Mouse (Mus musculus) hindbrain, postnatal 0 days (tissue): ENCODE measurements around the gene Rfc2. TPM values are rescaled to one million over a fixed set of nuclear protein-coding genes. Genes with fewer than 3 reads are reported as not detected.

Experiments
- ATAC-seq: fragments of 200-750 bp; cut with Nextera tagmentation; 2 replicates; pipeline ENCODE4 v1.8.0; 2017; ENCODE audit warnings: mild to moderate bottlenecking, moderate TSS enrichment, moderate library complexity
- DNase-seq: peaks from one replicate; pipeline ENCODE4 v3.0.0-alpha.2; 2015; ENCODE audit warnings: low spot score
- H3K27ac ChIP-seq: fragments of 300-500 bp; sonication (generic); 2 replicates; pipeline ENCODE4 v1.5.1; 2014; ENCODE audit warnings: mild to moderate bottlenecking
- H3K27me3 ChIP-seq: fragments of 300-500 bp; sonication (generic); 2 replicates; pipeline ENCODE4 v1.6.1; 2014; ENCODE audit warnings: low read length, mixed read lengths; ENCODE audit not compliant: insufficient read depth
- H3K36me3 ChIP-seq: fragments of 300-500 bp; sonication (generic); 2 replicates; pipeline ENCODE4 v1.6.1; 2014; ENCODE audit warnings: low read length, mixed read lengths; ENCODE audit not compliant: insufficient read depth
- H3K4me1 ChIP-seq: fragments of 300-500 bp; sonication (generic); 2 replicates; pipeline ENCODE4 v1.6.1; 2014; ENCODE audit warnings: antibody characterized with exemption, low read length, mixed read lengths; ENCODE audit not compliant: insufficient read depth
- H3K4me2 ChIP-seq: fragments of 300-500 bp; sonication (generic); 2 replicates; pipeline ENCODE4 v1.6.1; 2014; ENCODE audit warnings: low read depth, mild to moderate bottlenecking, low read length, moderate library complexity, mixed read lengths
- H3K4me3 ChIP-seq: fragments of 300-500 bp; sonication (generic); 2 replicates; pipeline ENCODE4 v1.5.1; 2014; ENCODE audit warnings: low read length
- H3K9ac ChIP-seq: fragments of 300-500 bp; sonication (generic); replicated peaks from 2 replicates; pipeline ENCODE4 v1.6.1; 2014; ENCODE audit warnings: mild to moderate bottlenecking, low read length, moderate library complexity, mixed read lengths
- H3K9me3 ChIP-seq: fragments of 300-500 bp; sonication (generic); 2 replicates; pipeline ENCODE4 v1.6.1; 2016; ENCODE audit warnings: low read length, mixed read lengths
- CTCF ChIP-seq: IDR thresholded peaks from 2 replicates; pipeline ENCODE4 v1.5.1; 2016; ENCODE audit warnings: antibody characterized with exemption, control low read depth, low read depth
- WGBS: fragments of 180-500 bp; shearing (Covaris S2); extraction: QIAGEN DNeasy Blood & Tissue Kit; methylation state at CpG from one replicate; pipeline ENCODE4 v1.1.7; 2014; 5-methylcytosine and 5-hydroxymethylcytosine counted together
- polyA plus RNA-seq: library from polyadenylated mRNA; unstranded; fragments of >200 nt; fragmentation: Nextera tagmentation; extraction: Ambion mirVana; gene quantifications from 2 replicates; pipeline ENCODE4 v1.2.1, GENCODE M21; 2015
- total RNA-seq: library from RNA; depleted of rRNA; stranded (reverse); fragments of >200 nt; gene quantifications from 2 replicates; pipeline ENCODE4 v1.2.3, GENCODE M21; 2014

Gene Rfc2
- total and polyA plus RNA-seq, 2 experiments from 2014 or later, result 76.3 to 164 TPM

DNA sequence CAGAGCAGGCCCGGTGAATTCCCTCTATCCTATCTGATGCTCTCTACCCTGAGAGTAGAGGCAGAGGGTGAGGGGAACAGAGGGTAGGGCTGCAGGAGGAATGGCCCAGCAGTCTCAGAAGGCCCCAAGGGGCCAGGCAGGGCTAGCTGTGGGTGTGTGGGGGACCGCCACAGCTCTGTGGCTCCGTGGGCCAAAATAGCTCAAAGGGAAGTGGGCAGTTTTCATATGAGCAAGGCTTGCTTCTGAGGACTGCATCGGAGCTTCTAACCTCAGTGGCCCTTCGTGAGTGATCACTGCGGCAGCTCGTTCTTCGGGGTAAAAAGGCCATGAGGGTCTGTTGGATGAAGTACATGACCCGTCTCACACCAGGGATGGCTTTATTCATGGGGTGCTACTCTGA, 32.6 kb downstream of the Rfc2 start:
- ATAC-seq (no peak), DNase-seq (no peak)
- no peaks in the 10 kb centered on the region for H3K27me3 ChIP-seq
- H3K9me3 ChIP-seq, result no peaks in the 10 kb centered on the region
- no peak for TF ChIP-seq CTCF
- H3K9ac ChIP-seq, result no peak overlapping the region
- H3K27ac ChIP-seq, result no peak overlapping the region
- H3K4me3 ChIP-seq, result no peak overlapping the region
- H3K36me3 ChIP-seq, result peaks cover 2% of the 10 kb centered on the region
- WGBS, result 87% methylated on average over 9 of the region's 9 CpGs
- H3K4me1 ChIP-seq, result no peaks in the 10 kb centered on the region
- no peak overlapping the region for H3K4me2 ChIP-seq

DNA sequence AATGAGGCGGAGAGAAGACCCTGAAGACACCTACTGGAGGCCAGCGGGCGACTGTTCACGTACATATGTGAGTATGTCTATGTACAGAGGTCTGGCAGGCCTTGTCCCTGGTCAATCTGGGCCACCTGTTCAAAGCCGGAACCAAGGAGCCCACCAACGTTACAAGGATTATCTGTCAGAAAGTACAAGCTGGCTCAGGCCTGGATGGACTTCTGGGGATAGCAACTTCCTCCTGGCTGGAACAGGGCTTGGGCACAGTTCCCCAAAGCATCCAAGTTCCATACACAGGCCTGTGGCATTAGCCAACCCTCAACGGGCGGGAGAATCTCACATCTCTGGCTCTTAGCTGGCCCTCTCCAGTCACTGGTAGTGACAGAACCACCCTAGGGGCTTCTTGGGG, 33.1 kb downstream of the Rfc2 start:
- Histone ChIP-seq H3K4me3 (no peak overlapping the region), H3K27me3 (no peaks in the 10 kb centered on the region), H3K4me1 (no peaks in the 10 kb centered on the region), H3K9ac (no peak overlapping the region), H3K4me2 (no peak overlapping the region), H3K9me3 (no peaks in the 10 kb centered on the region), H3K27ac (no peak overlapping the region), H3K36me3 (peaks cover 7% of the 10 kb centered on the region)
- TF ChIP-seq CTCF, result no peak
- DNase-seq, result no peak
- WGBS, result 93% methylated on average over 8 of the region's 8 CpGs
- ATAC-seq, result no peak

GRCm38 (mm10) chr5:134614802-134615201, 33.6 kb downstream of the Rfc2 start, which contains the start of gene Lat2:
Lat2 (minus strand) TSS chr5:134615025.
- H3K4me3 ChIP-seq, result no peak within 1 kb of the TSS
- H3K4me2 ChIP-seq, result no peak within 1 kb of the TSS
- no peak for TF ChIP-seq CTCF
- H3K9ac ChIP-seq, result no peak within 1 kb of the TSS
- no peak within 1 kb of the TSS for H3K27ac ChIP-seq
- ATAC-seq (no peak), DNase-seq (no peak)
- H3K36me3 ChIP-seq, result peaks cover 12% of the 10 kb centered on the region
- WGBS, result 86% methylated on average over 7 of the region's 7 CpGs
- H3K4me1 ChIP-seq, result no peaks in the 10 kb centered on the region
- no peaks in the 10 kb centered on the region for H3K27me3 ChIP-seq
- no peaks in the 10 kb centered on the region for H3K9me3 ChIP-seq

GRCm38 (mm10) chr5:134615380-134615779, 34.2 kb downstream of the Rfc2 start:
- no peak for TF ChIP-seq CTCF
- ATAC-seq (no peak), DNase-seq (no peak)
- Histone ChIP-seq H3K9me3 (no peaks in the 10 kb centered on the region), H3K4me3 (no peak overlapping the region), H3K27me3 (no peaks in the 10 kb centered on the region), H3K4me2 (no peak overlapping the region), H3K36me3 (peaks cover 18% of the 10 kb centered on the region), H3K9ac (no peak overlapping the region), H3K4me1 (no peaks in the 10 kb centered on the region), H3K27ac (no peak overlapping the region)
- WGBS, result 85% methylated on average over 8 of the region's 8 CpGs

DNA sequence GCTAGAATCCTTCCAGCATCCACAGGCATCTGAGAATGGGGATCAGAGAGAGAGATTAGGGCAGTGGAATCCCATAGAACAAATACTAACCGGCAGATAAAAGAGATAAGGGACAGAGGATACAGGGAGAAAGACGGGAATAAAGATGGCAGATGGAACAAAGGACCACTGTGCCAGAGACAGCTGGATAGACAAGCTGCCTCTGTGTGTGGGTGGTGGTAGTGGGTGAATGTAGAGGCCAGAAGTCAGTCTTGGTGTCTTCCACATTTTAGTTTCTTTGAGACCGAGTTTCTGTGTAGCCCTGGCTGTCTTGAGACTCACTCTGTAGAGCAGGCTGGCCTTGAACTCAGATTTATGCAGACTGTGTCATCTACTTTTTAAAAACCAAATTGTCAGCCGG, 34.6 kb downstream of the Rfc2 start:
- H3K4me3 ChIP-seq, result no peak overlapping the region
- H3K9me3 ChIP-seq, result no peaks in the 10 kb centered on the region
- H3K4me2 ChIP-seq, result no peak overlapping the region
- no peaks in the 10 kb centered on the region for H3K4me1 ChIP-seq
- 60% methylated on average over 4 of the region's 4 CpGs for WGBS
- no peaks in the 10 kb centered on the region for H3K27me3 ChIP-seq
- TF ChIP-seq CTCF, result no peak
- H3K9ac ChIP-seq, result no peak overlapping the region
- peaks cover 22% of the 10 kb centered on the region for H3K36me3 ChIP-seq
- DNase-seq, result no peak
- H3K27ac ChIP-seq, result no peak overlapping the region
- no peak for ATAC-seq

DNA sequence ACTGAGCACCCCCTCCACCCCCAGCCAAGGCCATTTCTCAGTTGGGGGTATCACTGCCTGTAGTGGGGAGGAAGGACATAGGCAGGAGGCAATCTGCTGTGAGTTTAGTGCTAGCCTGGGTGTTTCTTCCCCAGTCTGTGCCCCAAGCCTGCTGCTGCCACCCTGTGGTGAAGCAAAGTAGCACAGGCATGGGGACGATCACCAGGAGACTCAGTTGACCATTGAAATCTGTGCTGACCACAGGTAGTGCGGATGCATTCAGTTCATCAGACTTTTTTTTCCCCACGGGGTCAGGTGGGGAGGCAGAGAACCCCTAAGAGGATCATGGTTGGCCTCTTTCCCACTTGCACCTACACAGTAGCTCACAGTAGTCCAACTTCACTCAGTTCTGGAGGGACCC, 35.9 kb downstream of the Rfc2 start:
- 55% methylated on average over 3 of the region's 3 CpGs for WGBS
- peak; percentile 18 for DNase-seq
- TF ChIP-seq CTCF, result peak; percentile 83
- Histone ChIP-seq H3K36me3 (peaks cover 30% of the 10 kb centered on the region), H3K9ac (no peak overlapping the region), H3K4me3 (no peak overlapping the region), H3K27ac (no peak overlapping the region), H3K4me2 (no peak overlapping the region), H3K4me1 (no peaks in the 10 kb centered on the region), H3K9me3 (no peaks in the 10 kb centered on the region), H3K27me3 (no peaks in the 10 kb centered on the region)
- no peak for ATAC-seq

DNA sequence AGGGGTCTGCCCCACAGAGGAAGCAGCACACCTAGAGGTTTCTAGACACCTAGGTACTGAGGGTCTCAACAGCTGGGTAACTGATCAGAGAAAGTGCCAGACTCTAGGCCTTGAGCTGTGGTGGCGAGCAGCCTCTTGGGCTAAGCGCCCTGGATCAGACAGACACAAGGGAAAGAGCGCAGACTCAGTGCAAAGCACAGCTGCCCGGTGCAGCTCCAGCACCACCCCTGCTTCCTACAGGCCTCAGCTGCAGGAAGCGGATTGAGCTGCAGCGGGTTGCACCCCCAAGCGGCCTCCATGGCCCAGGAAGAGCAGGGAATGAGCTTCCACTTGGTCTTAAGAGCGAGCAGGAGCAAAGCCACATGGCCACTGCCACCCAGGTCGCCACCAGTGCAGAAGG, 39.3 kb downstream of the Rfc2 start:
- TF ChIP-seq CTCF, result no peak
- Histone ChIP-seq H3K27me3 (no peaks in the 10 kb centered on the region), H3K9ac (no peak overlapping the region), H3K4me2 (no peak overlapping the region), H3K27ac (no peak overlapping the region), H3K36me3 (peaks cover 62% of the 10 kb centered on the region), H3K4me3 (no peak overlapping the region), H3K9me3 (no peaks in the 10 kb centered on the region), H3K4me1 (no peaks in the 10 kb centered on the region)
- no peak for ATAC-seq
- WGBS, result 95% methylated on average over 9 of the region's 9 CpGs
- DNase-seq, result no peak
